Mouse (Mus musculus): ENCODE measurements at regions not wholly inside any gene's neighbourhood (a gene's known extent, or its start where the extent isn't known, plus 50 kb on each side); places are given as distances from the start of the nearest gene placed in this dataset.

DNA sequence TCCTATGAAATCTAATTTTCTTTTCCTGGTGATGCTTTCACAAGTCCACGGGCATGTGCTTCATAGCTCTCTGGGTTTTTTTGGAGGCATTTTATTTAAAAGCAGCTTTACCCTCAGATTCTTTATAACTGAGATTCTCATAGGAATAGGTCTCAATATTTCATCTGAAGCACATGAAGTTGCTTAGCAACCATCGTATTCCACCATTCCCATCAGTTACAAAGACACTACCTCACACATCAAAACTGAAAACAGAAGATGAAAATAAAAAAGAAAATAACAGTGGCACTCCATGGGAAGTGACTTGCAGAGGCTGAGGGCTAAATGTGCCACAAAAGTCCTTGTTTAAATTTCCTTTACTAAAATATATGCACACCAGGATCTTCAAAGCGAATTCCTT, 384.0 kb upstream of the 1700015G11Rik start:
- H3K36me3 ChIP-seq (ENCODE audit: control insufficient read depth, insufficient read depth, low read length): no peaks in the 10 kb centered on the region
- no peak overlapping the region for H3K4me3 ChIP-seq (replicated peaks; ENCODE audit: low read length)
- H3K9me3 ChIP-seq (ENCODE audit: control insufficient read depth, low read length): no peaks in the 10 kb centered on the region
- no peak overlapping the region for H3K4me2 ChIP-seq (replicated peaks; ENCODE audit: low read depth, low read length, severe bottlenecking)
- no peak for DNase-seq (ENCODE audit: low spot score)
- no peak overlapping the region for H3K9ac ChIP-seq (ENCODE audit: low read depth, low read length, severe bottlenecking)
- TF ChIP-seq POLR2A (IDR thresholded peaks at IDR 0.05; ENCODE audit: borderline replicate concordance, extremely low read depth, insufficient read depth, insufficient read length): no peak
- 82% methylated on average over 3 of the region's 3 CpGs for WGBS
- no peaks in the 10 kb centered on the region for H3K4me1 ChIP-seq (ENCODE audit: control insufficient read depth, insufficient read depth, low read length)
- no peak overlapping the region for H3K27ac ChIP-seq (replicated peaks; ENCODE audit: low read depth, low read length)
- ATAC-seq (ENCODE audit: low FRiP score, low read depth): no peak
- no peaks in the 10 kb centered on the region for H3K27me3 ChIP-seq (ENCODE audit: control insufficient read depth, insufficient read depth, low read length)

GRCm38 (mm10) chr7:52391793-52392192, 376.3 kb upstream of the 1700015G11Rik start:
- H3K4me1 ChIP-seq (ENCODE audit: control insufficient read depth, insufficient read depth, low read length): no peaks in the 10 kb centered on the region
- no peaks in the 10 kb centered on the region for H3K27me3 ChIP-seq (ENCODE audit: control insufficient read depth, insufficient read depth, low read length)
- H3K9me3 ChIP-seq (ENCODE audit: control insufficient read depth, low read length): no peaks in the 10 kb centered on the region
- no peak overlapping the region for H3K27ac ChIP-seq (replicated peaks; ENCODE audit: low read depth, low read length)
- H3K9ac ChIP-seq (ENCODE audit: low read depth, low read length, severe bottlenecking): no peak overlapping the region
- 24% methylated on average over 2 of the region's 2 CpGs for WGBS
- ATAC-seq (ENCODE audit: low FRiP score, low read depth): no peak
- no peak overlapping the region for H3K4me2 ChIP-seq (replicated peaks; ENCODE audit: low read depth, low read length, severe bottlenecking)
- no peak for TF ChIP-seq POLR2A (IDR thresholded peaks at IDR 0.05; ENCODE audit: borderline replicate concordance, extremely low read depth, insufficient read depth, insufficient read length)
- no peaks in the 10 kb centered on the region for H3K36me3 ChIP-seq (ENCODE audit: control insufficient read depth, insufficient read depth, low read length)
- DNase-seq (ENCODE audit: low spot score): peak; percentile 54
- H3K4me3 ChIP-seq (replicated peaks; ENCODE audit: low read length): no peak overlapping the region

All from limb, embryonic 14.5 days (tissue).